Mouse (Mus musculus) ES-CJ7 (cell line): ENCODE measurements around the gene Bag5.
A peak's percentile ranks its signal among the peaks of the same experiment; 100 is the strongest.

ENCODE experiments used
- DNase-seq: peaks from one replicate; pipeline ENCODE4 v3.0.0; 2011; ENCODE audit warnings: low read depth, low spot score

The Bag5 gene

DNA sequence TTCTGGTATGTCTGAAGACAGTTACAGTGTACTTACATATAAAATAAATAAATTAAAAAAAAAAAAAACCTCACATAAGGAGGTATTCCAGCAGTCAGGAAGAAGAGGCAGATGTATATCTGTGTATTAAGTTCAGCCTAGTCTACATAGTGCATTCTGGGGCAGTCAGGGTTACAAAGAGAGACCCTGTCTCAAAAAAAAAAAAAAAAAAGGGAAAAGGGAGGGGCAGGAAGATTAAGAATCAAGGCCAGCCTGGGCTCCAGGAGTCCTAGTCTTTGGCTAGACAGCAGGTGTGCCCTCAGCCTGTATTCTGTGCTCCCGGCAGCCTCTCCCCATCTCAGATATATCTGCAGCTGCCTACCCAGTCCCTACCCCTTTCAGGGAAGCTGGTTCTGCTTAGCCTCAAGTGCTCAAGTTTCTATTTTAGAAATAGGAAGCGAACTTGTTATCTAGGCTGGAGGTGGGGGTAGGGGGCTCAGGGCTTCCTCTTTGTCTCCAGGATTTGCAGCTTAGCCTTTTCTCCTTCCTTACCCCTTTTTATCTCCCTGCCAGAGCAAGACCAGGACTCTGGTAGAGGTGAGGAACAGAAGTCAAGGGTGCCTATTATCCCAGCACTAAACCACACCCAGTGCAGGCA lies 38.1 kb downstream of the Bag5 start:
- DNase-seq, result peak; percentile 52

DNA sequence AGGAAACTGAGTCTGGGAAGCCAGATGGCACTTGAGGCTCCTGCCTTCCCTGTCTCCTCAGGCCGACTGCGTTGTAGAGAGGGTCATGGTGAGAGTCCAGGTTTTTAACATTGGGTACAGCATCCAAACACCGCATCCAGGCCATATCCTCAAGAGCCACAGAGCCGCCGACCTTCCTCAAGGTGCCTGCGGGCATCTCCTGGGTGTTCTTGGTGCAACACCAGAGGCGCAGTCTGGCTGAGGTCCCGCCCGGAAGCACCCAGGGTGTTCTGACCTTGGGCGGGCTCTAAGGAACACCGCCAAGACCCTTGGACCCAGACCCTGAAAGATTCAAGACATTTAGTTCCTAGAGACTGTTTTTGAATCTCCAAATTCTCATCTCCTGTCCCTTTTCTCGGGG lies 40.5 kb downstream of the Bag5 start:
- DNase-seq, result peak; percentile 69

DNA sequence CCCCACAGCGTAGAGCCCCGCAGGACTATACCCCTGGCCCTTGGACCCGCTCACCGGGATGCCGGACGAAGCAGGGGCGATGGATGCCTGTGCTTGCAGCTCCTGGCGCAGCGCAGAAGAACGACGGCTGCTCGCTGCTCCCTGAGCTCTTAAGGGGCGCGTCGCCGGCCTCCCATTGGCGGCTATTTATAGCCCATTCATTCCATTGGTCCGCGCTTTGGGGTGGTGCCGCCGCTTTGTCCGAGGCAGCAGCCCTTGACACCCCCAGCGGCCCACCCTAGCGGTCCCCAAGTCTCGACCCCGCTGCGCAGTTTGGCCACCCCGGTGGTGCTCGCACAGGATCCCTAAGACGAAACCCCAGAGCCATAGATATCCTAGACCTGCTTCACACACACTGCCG lies 40.9 kb downstream of the Bag5 start, which contains the start of gene Ckb:
Ckb (minus strand) TSS at position 163 of the 400 bp plus-strand sequence.
- peak; percentile 89 for DNase-seq

DNA sequence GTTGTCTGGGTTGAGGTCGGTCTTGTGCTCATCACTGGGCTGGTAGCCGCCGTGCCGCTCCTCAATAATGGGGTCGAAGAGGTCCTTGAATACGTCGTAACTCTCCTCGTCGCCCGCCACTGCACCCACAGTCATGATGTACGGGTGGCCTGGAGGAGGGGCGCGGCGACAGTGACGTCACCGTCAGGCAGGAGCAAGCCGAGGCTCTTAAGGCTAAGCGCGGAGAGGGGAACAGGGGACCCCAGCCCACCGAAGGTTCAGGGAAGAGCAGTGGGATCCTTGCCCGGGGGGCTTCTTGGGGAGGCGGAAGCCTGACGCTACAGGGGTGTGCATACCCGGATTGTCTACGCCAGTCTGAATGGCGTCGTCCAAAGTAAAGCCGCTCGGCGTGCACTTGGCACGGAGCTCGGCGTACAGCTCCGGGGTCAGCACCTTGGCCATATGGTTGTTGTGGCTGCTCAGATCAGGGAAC lies 41.6 kb downstream of the Bag5 start:
- peak; percentile 62 for DNase-seq

DNA sequence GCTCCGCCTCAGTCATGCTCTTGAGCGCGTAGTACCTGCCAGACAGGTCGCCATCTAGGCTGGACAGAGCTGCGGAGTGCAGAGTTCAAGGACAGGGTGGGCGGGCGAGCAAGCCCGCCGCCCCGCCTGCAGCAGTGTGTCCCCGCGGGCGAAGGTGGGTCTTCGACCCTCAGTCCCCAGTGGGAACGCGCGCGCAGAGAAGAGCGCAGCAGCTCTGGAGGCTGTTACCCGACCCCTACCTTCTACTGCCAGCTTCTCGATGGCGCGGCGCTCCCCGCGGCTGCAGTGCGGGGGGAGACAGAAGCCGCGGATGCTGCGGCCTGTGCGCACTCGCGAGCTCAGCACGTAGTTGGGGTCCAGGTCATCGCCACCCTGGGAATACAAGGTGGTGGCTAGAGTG lies 42.1 kb downstream of the Bag5 start:
- peak; percentile 72 for DNase-seq

DNA sequence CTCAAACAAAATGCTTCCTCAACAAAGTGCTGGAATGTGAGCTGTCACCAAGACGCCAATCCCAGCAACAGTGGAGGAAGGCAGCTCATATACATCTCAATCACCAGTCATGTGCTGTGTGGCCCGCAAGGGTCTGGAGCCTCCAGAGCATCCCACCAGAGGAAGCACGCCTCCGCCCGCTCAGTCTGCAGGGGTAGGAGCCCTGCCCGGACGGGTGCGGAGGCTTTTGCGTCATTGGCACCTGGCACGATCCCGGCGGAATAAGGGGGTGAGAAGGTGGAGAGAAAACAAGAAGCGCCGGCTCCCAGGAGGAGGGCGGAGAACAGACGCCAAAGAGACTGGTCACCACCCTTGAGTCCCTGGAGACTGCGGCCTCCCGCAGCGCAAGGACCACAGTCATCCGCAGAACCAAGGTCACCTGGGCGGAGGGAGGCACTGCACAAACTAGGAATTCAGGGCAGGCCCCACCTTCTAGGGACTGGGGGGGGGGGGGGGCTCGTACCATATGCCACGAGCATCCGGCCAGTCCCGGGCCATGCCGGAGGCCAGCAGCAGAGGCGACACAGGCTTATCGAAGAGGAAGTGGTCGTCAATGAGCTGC lies 42.6 kb downstream of the Bag5 start:
- DNase-seq, result peak; percentile 91

DNA sequence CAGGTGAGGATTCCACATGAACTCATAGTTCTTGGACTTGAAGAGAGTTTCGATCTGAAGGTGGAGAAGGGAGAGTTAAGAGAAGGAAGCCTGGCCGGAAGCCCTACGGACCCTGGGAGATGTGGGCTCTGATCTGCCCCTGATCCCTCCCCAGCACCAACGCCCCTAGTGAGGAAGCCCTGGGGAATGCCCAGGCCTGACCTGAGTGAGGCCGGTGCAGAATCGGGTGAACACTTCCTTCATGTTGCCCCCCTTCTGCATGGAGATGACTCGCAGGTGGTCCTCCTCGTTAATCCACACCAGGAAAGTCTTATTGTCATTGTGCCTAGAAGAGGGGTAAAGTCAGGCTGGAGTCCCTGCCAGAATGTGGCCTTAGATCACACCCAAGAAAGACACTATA lies 43.1 kb downstream of the Bag5 start:
- DNase-seq, result no peak

DNA sequence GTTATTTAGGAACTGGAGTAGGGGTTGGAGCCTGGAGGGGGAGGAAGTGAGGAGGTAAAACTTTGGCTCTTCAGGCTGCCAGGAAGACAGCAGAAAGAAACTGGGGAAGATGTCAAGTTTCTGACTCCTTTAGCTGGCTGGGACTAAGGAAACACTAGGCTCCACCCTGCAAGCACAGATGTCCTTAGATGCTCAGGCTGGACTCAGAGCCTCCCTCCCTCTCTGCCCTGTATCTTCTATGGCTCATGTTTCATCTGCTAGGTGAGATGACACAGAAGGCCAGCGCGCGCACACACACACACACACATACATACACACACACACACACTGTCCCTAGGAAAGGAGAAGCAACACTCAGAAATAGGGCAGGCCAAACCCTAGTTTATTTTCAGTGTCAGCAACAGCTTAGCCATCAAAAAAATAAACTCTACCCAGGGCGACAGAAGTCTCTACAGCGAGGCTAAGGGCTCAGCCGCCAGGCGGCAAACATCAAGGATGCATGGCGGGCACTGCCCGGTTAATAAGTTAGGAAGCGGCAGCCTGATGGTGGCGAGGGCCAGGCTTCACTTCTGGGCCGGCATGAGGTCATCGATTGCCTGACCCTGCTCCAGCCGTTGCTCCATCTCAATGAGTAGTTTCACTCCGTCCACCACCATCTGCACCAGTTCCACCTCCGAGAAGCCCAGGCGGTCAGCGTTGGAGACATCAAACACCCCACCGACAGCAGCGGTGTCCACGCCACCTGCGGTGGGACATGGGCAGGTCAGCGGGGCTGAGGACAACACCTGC lies 43.9 kb downstream of the Bag5 start:
- DNase-seq, result no peak

DNA sequence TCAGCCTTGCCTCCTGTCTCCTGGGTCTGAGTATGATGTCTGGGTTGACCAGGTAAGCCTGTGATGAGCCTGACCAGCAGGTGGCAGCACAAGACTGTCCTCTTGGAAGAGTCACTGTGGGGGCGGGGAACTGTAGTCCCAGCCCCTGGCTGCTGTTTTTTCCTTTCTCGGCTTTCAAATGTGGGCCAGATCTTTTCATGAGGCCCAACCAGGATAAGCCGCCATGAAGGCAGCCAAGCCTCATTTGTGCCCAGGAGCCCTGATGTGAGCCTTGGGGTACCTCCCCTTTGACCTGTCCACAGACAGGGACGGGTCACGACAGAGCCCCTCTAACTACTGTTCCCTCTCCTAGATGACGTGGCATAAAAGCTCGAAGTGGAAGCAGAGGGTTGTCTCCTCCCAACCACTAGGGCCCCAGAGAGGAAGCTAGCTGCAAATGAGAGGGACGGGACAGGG lies 44.6 kb downstream of the Bag5 start:
- peak; percentile 92 for DNase-seq

DNA sequence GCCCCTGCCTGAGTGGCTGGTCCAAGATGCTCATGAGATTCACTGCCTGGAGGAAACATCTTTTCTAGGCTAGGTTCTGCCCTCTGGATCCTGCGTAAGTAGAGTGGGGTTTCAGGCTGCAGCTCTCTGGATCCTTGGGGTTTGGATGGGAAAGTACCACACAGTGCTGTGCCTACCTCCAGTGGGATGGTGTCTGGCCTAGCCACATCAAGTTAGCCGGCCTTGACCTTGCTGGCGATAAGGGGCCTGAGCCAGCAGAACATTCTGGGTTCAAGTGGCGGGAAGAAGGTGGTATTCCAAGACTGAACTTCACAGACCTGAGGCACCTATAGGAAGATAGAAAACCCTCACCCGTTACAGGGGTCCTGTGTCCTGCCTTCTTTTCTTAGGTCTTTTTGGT lies 45.6 kb downstream of the Bag5 start:
- DNase-seq, result no peak

DNA sequence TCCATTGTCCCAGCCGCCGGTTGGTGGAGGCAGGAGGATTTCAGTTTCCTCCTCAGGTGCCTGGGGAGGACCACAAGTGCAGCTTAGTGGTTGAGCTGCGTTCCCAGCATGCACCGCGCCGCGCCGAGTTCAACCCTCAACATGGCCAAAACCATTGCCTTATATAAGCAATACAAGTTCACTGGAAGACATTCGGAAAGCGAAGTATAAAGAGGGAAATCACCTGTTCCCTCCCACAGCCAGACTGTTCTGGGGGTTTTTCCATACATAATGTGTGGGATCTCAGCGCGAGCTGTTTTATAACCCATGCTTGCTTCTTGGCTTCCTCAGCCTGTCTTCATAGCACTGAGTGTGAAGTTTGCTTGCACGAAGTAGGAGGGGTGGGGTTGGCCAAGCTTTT lies 46.7 kb downstream of the Bag5 start:
- no peak for DNase-seq

DNA sequence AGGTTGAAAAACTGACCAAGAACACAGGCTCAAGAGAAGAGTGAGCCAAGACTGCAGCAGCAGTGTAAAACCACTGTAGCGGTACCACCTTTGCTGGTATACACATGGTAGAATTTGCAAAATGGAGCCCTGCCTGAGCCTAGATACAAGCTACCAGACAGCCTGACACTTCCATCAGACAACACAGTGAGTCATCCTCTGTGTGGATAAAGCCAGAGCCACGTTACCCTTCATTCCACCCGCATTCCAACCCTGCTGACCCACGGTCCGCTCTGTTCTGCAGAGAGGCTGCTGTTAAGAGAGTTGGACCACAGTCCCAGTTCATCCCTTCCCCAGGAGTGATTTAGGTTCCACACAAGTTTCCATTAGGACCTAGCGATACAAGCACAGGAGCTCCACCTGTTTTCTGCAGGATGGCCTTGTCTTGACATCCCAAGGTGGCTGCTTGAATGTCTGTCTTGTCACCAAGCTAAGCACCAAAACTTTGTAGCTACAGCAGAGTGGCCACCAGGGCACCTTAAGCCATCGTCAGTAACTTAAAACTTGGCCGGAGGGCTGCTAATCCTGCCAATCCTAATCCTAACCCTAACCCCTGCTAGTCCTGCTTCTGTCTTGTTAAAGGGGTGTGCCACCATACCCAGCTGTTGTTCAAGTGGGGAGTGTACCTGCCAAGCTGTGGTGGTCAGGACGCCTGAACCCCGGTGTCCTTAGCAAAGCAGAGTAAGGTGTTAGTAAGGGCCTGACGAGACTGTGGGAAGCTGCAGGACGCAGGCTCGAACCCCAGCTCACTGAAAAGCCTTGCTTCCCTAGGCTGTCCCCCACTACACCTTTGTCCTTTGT lies 47.8 kb downstream of the Bag5 start:
- DNase-seq, result no peak

DNA sequence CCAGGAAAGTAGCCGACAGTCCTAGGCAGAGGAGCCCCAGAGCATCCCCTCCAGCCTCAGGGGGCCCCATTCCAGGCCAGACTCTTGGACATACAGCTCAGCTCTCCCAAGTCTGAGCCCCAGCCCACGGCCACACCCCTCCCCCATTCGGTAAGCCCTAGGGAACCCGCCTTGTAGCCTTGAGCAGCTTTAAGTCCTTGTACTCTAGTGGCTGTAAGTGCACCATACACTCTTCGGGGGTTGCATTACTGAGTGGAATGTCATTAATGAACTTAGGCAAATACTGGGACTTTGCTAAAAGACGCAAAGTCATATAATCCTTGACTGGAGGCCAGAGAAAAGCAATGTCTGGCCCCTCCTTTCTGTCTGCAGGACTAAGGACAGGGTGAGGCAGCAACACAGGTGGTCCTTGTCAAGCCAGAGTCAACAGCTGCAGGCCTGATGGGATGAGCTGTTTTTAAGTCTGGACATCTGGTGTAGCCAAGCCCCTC lies 48.9 kb downstream of the Bag5 start:
- peak; percentile 75 for DNase-seq

DNA sequence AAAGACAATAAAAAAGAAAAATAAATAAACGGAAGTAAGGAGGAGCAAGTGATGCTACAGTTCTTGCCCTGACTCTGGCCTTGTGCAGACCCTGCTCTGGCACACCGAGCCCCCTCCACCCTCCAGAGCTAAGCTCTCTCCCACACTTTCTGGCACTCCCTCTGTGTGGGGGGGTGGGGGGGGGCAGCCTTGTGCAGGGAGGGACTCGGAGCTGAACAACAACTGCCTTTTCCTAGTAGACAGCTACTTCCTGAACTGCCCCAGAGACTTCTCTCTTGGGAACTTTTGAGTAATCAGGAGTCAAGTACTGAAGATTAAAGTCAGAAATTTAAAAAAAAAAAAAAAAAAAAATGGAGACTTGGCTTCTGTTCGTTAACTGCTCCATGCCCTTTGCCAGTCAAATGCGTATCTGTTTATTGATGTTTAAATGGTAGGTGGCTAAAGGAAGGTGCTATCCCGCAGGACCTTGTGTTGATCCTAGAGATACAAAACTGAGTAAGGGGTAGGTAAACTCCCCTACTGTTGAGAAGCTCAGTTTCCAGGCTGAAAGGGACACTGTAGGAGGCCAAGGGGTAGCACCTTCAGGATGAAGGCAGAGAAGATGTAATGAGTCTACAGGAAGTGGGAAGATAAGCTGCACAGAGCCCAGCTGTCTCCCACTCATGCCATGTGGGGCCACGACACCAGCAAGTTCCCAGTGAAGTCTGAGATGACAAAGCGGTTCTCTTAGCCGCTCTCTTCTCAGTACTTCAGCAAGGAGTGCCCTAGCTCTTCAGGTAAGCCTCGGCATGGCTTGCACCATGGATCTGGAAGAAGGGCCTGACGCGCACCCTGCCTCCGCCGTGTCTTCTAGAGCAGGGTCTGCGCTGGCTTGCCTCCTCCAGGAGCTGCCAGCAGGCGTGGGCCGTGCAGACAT lies 49.6 kb downstream of the Bag5 start:
- no peak for DNase-seq

DNA sequence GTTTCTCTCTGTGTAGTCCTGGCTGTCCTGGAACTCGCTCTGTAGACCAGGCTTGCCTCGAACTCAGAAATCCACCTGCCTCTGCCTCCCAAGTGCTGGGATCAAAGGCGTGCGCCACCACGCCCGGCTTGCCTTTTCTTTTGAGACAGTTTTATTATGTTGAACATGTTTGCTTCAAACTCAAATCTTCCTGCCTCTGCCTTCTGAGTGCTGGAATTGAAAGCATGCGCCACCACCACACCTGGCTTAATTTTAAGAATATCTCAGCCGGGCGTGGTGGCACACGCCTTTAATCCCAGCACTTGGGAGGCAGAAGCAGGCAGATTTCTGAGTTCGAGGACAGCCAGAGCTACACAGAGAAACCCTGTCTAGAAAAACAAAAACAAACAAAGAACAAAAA lies 51.5 kb downstream of the Bag5 start:
- DNase-seq, result peak; percentile 61

DNA sequence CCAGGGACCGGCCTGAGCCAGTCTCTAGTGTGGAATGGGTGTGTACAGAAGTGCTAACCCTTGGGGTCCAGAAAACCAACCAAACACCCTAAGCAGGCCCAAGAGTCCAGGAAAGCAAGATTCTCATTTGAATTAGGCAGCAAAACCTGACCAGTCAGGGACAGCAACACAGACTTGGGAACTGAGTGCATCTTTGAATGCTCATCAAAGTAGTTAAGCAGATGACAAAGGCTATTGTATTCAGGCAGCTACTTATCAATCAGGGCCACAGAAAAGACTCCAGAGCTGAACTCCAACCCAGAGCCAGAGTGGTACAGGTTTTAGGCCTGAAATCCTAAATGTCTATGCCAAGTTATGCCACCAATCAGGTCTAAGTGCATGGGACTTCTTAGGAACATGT lies 52.4 kb downstream of the Bag5 start:
- DNase-seq, result no peak
